Mouse (Mus musculus) thymus, postnatal 14 days (tissue): Measurements from ENCODE around the gene Olfr826.
"Not testable (repeated sequence)": the region's sequence is repeated elsewhere in the genome, so short reads cannot be mapped to it uniquely, and the experiment has no call there.

ENCODE experiments used
- DNase-seq: peaks from one replicate; pipeline ENCODE4 v3.0.0; 2021

Gene Olfr826

DNA sequence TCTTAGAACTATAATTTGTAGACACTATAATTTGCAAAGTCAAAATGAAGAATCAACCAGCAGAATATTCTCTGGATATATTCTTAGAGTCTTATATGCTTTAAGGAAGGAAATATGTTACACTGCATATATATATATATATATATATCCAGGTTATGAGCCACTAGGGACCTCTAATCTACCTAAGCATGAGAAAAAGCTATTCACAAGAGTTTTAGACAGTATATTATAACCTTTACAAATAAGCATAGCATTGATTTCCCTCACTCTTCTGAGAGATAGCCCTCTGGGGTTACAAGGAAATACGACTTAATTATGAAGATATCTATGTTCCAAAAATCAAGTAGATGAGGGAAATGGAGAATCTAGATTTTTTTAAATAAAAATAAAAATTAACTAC lies at the start of gene Olfr826:
Gene Olfr826 (minus strand): TSS at position 101 of the 400 bp plus-strand sequence.
- no peak for DNase-seq

DNA sequence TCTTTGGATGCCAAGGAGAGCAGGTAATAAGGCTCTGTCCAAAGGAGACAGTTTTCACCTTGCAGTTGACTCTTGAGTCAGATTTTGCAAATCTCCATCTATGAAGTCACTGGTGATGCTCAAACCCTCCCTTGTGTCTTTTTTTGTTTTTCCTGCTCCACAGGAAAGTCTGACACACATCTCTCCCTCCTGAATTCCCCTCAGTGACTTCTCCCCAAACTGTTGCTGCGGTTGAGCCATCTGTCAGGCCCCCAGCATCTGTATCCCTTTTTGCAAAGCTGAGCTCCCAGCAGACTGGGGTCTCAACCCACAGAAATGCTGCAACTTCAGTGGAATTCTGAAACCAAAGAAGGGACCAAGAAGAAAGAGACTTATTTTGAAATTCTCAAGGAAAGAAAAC lies 48.1 kb upstream of the Olfr826 start:
- DNase-seq, result no peak

DNA sequence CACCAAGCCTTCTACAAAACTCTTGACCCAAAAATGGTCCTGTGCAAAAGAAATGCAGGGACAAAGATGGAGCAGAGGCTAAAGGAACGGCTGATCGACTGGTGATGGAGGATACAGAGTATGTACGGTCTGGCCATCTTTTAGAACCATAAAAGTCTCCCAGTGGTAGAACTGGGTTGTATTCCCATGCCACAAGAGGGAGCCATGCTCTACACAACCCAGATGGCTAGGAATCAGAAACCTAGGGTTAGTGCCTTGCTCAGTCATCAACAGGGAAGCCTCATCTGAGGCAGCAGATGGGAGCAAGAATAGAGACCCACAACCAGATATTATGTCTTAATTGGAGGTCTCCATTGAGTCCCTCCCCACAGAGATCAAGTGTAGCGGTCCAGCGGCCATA lies 45.6 kb upstream of the Olfr826 start:
- DNase-seq, result no peak

DNA sequence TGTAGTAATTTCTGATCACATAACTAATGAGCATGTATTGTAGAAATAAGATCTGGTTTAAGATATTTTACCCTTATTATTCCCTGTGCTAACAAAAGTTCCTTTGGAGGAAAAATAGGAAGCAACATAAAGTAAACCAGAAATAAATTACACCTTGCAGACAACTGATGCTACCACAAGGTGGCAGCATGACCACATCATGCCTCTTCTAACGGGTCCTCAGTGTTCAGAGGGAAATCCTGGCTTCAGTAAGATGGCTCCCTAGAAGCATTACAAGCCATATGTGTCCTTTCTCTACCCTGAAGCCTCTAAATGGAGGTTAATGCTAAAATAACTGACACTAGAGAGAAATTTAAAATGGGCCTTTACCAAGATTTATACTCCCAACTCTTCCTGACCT lies 44.3 kb upstream of the Olfr826 start:
- DNase-seq, result peak; percentile 43

DNA sequence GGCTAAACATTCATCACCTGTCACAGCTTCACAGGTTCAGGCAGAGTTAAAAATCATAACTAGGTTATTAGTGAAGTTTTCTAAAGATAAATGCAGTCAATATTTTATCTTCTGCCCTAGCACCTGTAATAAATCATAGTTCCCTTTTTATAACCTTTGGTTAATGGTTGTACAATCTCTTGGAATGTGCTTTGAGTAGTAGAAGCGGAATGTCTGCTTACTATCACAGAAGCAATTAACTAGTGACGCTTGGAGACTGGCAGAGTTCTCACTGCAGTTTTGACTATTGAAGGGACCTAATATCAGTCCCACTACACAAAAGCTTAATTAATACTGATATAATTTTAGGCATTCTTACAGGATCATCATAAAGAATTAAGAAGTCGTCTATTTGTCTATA lies 41.0 kb upstream of the Olfr826 start:
- DNase-seq, result no peak

DNA sequence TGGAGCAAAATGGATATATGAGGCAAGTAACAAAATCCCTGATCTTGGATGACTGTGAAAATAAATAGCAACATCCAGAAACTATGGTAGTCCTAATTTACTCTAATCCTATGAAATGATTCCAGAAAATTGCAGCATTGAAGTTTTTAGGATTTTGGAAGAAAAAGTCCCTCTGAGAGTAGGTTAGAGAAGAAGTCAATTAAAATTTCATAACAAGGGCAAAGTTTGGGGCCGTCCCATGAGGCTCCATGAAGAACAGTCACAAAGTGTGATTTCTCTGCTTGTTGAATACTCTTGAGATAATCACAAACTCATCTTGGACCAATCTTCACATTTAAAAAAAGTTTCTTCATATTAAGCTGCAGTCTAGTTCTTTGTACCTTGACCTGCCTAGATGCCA lies 30.3 kb upstream of the Olfr826 start, which contains the start of gene Olfr827:
Gene Olfr827 (minus strand): TSS at position 101 of the 400 bp plus-strand sequence.
- no peak for DNase-seq

DNA sequence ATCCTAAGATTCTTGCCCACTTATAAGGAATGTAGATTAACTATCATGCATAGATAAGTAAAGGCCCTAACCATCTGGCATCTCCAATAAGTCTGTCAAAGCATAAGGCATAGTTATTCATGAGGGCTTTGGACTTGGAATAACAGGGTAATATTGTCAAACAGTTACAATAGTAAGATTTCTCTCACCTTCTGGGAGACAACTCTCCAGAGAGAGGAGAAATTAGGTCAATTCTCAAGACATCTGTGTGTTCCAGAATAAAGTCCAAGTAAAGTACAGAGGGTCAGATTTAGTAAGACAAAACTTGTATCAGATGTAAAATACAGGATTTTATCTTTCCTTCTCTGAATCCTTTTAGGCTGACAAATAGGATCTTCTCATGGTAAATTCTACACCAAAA lies 17.3 kb downstream of the Olfr826 start, which contains the start of gene Olfr825:
Gene Olfr825 (minus strand): TSS at position 101 of the 400 bp plus-strand sequence.
- DNase-seq, result no peak

DNA sequence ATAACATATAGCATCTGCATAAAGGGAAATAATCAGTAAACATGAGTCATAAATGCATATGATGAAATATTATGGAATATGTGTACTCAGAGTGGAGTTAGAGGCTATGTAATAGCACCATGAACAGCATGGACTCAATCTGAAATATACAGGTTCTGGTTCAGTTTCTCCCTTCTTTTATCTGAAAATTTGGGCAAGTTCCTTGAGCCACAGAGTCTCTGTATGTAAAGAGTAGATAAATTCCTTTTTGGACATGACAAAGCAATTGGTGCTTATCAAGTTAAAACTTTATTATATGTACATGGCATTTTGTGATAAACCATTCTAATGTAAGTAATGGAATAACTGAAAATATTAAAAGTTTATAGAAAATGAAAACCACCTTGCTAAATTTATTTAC lies 18.8 kb downstream of the Olfr826 start:
- DNase-seq, result no peak

DNA sequence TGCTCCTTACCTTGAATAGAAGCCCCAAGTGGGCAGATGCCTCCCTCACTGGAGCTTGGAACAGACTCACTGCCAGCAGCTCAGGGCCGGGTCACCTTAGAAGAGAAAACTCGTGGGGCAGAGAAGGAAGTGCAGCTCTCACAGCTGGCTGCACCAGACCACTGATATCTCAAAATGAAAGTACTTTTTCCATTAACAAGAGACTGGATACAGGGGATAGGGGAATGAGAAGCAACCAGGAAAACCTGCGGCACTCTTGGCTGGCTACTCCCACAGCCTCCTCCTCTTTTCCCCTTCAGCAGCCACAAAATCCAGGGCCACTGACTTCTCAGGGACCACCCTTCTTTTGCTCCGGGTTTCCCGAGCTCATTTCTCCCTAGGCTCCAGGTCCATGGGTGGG lies 39.9 kb downstream of the Olfr826 start:
- no peak for DNase-seq

DNA sequence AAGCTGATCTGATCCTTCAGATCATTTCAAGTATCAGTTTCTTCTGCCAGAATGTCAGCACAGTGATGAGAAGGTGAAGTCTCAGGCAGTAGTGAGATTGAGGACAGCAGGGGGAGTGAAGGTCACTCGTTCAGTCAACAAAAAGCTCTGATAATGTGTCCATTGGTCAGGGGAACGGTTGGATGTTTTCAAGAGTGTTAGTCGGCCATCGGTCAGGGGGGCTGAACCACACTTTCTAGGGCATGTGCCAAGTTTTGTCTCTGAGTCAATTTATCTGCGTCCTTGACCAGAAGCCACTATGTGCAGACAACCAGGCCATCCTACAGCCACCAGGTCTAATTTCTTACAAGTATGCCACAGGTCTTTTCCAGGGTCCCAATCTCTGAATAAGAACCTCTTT lies 41.5 kb downstream of the Olfr826 start:
- not testable (repeated sequence) for DNase-seq

DNA sequence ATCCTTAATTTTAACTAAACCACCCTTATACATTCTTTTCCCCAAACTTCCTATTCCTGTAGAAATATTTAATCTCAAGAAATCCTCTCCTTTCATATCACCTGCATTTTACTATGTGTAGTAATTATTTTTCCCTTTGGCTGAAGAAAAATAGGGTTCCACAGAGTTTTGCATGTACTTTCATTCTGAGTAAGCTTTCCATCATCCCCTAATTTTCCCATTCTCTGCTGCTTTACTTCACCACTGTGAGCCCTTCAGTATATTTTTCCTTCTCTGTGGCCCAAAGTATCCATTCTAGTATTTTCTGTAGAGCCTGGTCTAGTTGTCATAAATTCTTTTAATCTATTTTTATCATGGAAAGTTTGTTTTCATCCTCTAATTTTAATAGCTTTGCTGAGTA lies 49.2 kb downstream of the Olfr826 start:
- no peak for DNase-seq

DNA sequence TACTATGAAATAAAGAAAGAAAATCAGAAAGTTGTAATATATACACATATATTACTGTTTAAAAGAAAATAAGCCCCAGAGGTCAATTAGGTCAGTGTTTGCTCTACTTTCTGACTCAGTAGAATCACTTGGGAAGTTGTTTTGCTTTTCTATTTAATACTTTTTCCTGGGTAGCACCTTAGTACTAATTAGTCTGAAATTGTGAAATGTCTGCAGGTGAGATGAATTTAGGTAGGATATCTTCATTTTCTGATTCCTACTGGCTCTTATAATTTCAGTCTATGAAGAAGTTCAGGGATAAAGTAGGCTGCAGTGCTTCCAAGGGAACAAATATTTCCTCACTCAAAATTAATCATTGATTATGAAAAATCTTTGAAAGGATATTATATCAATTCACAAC lies 54.1 kb downstream of the Olfr826 start, which contains the start of gene Olfr824:
Gene Olfr824 (minus strand): TSS at position 101 of the 400 bp plus-strand sequence.
- not testable (repeated sequence) for DNase-seq
